Mouse (Mus musculus): ENCODE results near the gene Bcl2l13.
"Not testable (repeated sequence)": the region's sequence is repeated elsewhere in the genome, so short reads cannot be mapped to it uniquely, and the experiment has no call there.

The Bcl2l13 gene

DNA sequence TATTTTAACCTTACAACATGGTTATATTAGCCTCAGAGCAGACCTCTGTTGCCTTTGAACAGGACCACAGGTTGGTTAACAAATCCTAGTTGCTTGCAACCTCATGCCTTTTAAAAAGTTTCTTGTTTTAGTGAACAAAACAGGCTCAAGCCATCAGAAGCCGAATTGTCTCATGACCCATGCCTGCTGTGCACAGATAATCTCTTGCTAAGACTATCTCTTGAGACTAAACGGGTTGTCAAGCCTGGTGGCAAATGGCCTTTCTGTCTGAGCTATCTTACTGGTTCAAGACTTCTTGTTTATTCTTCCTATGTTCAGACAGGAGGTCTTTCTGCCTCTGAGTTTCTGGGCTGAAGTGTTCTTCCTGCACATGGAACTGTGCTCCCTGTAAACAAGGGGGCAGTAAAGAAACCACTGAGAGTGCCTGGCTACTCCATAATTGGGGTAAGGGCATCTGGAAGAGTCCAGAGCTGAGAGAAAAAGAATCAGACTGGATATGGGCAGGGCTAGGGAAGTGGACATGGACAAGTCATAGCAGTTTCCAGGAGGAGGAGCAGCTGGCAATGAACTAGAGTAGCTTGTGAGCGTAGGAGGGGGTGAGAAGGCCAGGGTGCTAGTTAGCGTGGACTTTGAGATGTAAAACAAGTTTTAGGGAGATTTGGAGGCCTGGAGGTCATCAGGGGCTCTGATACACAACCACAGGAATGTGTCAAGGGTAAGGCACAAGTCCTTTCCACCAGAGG is 5.0 kb upstream of the Bcl2l13 start:
- in situ Hi-C loops (cut with MboI, MseI): no loop called here

DNA sequence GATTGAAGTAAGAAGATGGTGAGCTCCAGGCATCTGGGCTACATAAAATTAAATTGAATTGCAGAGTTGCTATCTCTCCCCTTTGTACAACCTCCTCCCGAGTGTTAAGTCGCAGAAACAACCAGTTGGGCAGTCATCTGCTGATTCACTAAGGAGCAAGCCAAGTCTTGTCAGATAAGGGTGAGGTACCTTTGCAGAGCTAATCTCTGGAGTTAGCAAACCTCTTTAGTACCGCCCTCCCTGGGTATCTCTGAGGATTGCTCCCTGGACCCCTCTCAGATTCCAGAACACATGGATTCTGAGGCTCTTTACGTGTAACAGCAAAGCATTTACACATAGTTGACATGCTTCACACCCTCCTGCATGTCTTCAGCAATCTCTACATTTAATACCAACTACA is 3.9 kb upstream of the Bcl2l13 start:
- in situ Hi-C loops (cut with MboI, MseI): no loop called here

DNA sequence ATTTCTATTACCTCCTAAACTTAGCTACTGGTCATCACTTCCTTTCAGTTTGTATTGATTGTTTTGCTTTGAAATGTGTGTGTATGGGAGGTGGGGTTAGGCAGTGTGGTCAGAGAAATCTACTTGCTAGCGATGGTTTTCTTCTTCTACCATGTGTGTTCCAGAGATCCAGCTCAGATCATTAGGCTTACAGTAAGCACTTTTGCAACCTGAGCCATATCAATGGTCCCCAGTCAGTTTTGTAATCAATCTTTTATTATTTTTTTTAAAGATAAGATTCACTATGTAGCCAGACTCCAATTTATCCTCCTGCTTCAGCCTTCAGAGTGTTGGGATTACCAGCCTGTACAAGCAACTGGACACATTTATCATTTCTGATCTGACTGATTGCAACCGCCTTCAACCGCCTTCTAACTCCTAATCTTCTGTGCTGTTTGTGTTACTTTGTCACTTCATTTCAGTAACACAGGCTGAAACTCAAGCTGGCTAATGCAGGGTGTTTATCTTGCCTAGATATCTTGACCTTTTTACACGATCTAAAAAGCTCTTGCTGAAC is 1.2 kb upstream of the Bcl2l13 start:
- in situ Hi-C loops (cut with MboI, MseI): no loop called here

- in situ Hi-C loops (cut with MboI, MseI): no loop called here
These were observed 558 bp downstream of the Bcl2l13 start for GRCm38 (mm10) chr6:120836389-120837151.

DNA sequence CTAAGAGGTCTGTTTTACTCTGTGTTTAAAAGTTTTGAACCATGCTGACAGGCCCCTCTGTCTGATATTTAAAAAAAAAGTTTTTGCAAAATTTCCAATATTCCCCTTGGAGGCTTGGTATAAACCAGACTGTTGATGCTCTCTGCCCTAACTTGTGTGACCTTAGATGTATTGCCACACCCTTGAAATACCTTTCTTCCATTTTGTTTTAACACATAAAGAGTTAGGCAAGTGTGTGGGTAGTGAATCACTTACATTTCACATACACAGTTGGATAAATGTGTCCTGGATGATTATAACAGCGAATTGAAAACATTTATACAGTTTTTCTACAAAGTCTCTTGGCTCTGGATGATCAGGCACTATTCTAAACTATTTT is 1.1 kb downstream of the Bcl2l13 start:
- in situ Hi-C loops (cut with MboI, MseI): no loop called here

- in situ Hi-C loops (cut with MboI, MseI): no loop called here
These were observed 4.2 kb downstream of the Bcl2l13 start for GRCm38 (mm10) chr6:120840258-120840657.

GRCm38 (mm10) chr6:120841754-120842153 is 5.7 kb downstream of the Bcl2l13 start:
- in situ Hi-C loops (cut with MboI, MseI): no loop called here

DNA sequence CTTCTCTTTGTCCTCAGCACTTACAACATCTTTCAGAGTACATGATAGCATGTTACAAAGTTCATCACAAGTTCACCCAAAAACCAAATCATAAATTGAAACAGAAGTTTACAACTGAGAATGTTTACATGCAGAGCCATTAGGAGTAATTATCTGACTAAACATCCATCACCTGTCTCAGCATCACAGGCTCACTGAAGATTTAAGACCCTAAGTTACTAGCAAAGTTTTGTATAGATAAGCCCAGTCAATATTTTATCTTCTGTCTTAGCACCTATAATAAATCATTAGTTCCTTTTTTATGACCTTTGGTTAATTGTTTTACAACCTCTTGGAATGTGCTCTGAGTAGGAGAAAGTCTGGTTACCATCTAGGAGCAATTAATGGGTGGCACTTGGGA is 14.7 kb downstream of the Bcl2l13 start:
- in situ Hi-C loops (cut with MboI, MseI): not testable (repeated sequence)

DNA sequence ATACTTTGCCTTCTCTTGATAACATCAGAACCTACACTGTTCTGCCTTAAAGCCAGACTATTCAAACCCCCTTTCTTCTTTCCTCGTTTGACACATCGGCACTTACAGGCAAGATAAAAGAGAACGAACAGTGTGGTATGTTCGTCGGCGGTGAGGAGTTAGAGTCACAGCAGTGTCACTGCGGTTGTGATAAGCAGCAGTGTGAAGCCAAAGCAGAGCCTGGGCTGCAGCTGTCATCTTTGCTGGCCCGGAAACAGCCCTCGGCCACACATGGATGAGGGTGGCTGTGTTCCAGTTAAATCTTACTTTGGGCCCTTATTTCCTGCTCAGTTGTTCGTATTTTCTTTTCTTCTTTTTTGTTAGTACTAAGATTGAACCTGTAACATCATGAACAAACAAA is 18.4 kb downstream of the Bcl2l13 start:
- in situ Hi-C loops (cut with MboI, MseI): no loop called here

DNA sequence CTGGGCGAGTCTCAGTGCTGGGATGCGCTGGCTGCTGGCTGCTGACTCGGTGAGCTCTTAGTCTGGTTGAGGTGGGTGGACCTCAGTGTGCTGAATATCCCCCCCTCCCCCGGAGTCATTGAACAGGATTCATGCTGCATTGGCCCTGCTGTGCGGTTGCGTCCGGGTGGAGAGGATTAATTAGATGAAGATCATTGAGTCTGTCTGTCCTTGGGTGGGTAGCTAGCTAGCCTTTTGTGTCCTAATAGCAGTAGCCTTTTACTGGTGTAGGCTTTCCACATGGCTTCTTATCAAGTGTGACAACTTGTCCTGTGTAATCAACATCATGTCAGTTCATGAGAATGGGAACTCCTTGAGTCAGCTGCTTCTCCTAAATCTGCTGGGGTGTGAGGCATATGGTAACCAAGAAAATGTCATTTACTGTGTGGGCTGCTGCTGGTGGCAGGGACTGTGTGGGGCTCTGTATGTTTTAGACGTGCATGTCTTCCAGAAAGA is 22.3 kb downstream of the Bcl2l13 start:
- in situ Hi-C loops (cut with MboI, MseI): no loop called here

DNA sequence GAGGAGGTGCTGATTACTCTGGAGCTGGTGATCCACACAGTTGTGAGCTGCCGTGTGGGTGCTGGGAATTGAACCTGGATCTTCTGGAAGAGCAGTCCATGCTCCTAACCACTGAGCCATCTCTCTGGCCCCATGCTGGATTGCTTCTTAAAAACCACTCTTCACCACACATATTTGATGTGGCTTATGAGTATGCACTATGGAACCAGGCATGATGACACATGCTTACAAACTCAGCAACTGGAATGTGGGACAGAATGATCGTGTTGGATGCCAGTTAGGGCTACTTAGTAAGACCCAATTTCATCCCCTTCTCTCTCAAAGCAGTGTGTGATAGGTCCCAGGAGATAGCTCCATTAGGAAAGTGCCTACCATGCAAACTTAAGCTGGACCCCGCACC is 24.1 kb downstream of the Bcl2l13 start:
- in situ Hi-C loops (cut with MboI, MseI): no loop called here

GRCm38 (mm10) chr6:120866051-120866814 is 30.2 kb downstream of the Bcl2l13 start:
- in situ Hi-C loops (cut with MboI, MseI): no loop called here

DNA sequence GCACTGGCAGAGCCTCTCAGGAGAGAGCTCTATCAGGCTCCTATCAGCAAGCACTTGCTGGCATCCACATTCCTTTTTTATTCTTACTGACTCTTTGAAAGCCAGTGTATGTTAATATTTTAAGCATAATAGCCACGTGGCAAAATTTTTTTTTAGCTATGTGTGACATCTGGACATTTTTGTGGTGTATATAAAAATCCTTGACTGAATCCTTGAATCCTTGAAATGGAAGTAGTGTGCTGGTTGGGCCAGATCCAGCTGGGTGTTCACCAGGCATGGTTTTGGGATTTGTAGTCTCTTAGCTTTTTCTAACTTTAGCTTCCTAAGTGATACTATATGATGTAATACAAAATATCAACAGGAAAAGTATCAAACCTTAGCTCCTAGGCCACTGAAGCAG is 32.8 kb downstream of the Bcl2l13 start:
- in situ Hi-C loops (cut with MboI, MseI): no loop called here

DNA sequence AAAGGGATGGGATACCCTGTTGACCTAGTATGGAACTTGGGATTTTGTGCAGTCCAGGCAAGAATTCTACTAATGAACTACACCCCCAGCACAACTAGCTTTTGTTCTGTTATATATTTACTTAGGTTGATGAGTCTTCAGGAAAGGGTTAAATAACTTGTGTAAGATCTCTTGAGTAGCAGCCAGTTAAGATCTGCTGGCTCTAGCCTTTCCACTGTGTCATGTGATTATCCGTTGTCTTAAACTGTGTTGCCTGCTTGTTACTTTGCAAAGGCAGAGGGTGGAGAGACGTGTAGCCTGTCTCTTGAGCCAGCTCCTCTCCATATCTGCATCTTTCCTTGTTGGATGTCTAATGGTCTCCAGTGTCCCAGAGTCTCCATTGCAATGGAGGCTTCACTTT is 35.3 kb downstream of the Bcl2l13 start:
- in situ Hi-C loops (cut with MboI, MseI): no loop called here

DNA sequence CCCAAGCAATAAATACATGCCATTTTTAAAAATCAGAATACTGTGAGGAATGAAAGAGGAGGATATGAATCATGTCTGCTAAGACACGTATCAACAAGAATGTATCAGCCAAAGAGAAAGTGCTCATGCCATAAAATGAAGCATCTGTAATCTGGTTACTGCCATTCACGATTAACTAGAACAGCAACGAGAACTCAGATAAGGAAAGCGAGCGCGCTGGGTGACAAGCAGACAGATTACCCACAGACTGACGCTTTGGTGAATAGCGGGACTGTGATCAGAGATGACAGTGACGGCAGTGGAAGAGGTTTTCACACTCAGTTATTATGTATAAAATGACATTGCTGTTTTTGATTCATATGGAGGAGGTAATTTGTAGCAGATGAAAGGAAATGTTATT is 37.9 kb downstream of the Bcl2l13 start:
- in situ Hi-C loops (cut with MboI, MseI): no loop called here

DNA sequence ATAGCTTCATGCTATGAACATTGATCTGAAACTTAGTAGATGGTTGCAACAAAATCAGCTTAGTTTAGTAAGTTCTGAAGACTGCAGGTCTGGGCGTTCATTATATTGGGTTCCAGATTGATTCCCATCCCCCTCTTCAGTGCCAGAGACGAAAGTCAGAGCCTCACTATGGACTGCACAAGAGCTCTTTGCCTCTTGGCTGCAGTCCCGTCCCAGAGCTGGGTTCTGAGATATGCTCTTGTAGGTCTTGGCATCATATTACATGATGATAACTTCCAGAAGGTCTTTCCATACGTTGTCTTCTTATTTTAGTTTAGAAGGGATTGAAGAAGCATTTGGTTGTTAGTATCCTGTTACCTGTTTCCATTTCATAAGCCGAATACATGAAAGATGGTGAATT is 43.0 kb downstream of the Bcl2l13 start:
- in situ Hi-C loops (cut with MboI, MseI): no loop called here

DNA sequence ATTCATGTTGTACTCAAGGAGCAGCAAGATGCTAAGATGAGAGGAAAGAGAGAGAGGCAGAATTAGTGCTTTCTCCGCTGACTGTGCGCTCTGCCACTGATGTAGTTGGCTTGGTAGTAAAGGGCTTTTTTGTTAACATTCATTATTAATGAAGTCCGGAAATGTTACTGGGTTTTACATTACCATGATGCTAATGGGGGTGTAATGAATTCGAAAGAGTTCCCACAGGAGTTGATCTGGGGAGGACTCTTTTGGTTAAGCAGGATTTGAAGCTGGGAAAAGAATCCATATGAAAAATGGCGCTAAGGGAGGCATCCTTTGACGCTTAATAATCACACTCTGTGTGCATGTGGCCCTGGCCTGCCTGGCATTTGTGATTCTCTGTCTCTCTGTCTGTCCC is 48.4 kb downstream of the Bcl2l13 start:
- in situ Hi-C loops (cut with MboI, MseI): no loop called here

- in situ Hi-C loops (cut with MboI, MseI): no loop called here
These were observed 50.7 kb downstream of the Bcl2l13 start for GRCm38 (mm10) chr6:120886696-120887095.

DNA sequence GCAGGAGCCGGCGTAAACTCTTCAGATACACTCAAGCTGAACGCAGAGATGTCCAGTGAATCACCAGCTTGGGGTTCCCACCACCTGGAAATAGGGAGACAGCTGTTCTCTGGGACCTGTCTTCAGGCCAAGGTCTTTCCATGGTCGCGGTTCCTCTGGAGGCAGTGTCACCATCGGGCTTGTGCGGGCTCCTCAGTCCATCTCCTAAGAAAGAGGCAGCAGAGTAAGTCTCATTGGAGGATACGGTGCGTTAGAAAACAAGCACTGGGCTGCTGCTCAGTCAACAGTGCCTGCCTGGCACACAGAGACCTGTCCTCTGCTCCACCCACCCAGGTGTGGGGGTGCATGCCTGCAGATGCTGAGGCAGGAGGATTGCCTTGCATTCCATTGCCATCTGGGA is 58.1 kb downstream of the Bcl2l13 start:
- in situ Hi-C loops (cut with MboI, MseI): no loop called here

- in situ Hi-C loops (cut with MboI, MseI): no loop called here
These were observed 58.5 kb downstream of the Bcl2l13 start for GRCm38 (mm10) chr6:120894524-120894923.

DNA sequence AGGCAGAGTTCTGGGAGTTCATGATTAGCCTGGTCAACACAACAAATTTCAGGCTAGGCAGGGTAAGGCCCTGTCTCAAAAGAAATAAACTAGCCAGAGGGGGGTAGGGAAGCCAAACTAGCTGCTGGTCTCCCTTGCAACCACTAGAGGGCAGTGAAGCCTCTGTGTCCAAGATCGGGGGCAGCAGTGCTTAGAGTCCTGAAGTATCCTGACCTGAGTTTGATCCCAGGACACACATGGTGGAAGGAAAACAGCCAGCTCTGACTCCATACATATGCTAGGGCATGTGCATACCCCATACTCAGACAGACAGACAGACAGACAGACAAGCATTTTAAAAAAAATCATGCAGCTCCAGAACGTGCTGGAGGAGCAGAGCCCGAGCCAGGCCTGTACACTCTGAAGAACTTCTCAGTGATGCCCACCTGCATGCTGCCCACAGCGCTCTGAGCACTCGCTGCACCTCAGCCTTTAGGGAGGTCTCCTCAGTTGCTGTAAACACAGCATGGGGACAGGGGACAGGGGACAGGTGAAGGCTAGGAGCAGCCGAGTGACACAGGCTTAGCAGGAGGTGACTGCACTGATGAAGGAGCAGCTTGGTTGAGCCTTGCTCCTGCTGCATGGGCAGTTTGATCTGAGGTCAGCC is 62.3 kb downstream of the Bcl2l13 start:
- in situ Hi-C loops (cut with MboI, MseI): no loop called here

Measured in T-helper 1 cell (primary cell).